Mouse (Mus musculus): ENCODE results near the gene Mrps34.
"Not testable (repeated sequence)": the region's sequence is repeated elsewhere in the genome, so short reads cannot be mapped to it uniquely, and the experiment has no call there.

Mrps34 gene

GRCm38 (mm10) chr17:24899153-24899552 is 4.2 kb downstream of the Mrps34 start:
- DNase-seq (ENCODE audit: low spot score in 2 of 2): peak in 1 of 2 experiments; percentile 59

- peak in 1 of 2 experiments; percentile 58 for DNase-seq (ENCODE audit: low spot score in 2 of 2)
Observed at GRCm38 (mm10) chr17:24900014-24900413, 5.1 kb downstream of the Mrps34 start.

- peak in 1 of 2 experiments; percentile 66 for DNase-seq (ENCODE audit: low spot score in 2 of 2)
Observed at GRCm38 (mm10) chr17:24902124-24902523, 7.2 kb downstream of the Mrps34 start.

- peak; percentile 78 to 86 for DNase-seq (ENCODE audit: low spot score in 2 of 2)
Observed at GRCm38 (mm10) chr17:24902671-24903474, 8.0 kb downstream of the Mrps34 start.

GRCm38 (mm10) chr17:24903767-24904166 is 8.9 kb downstream of the Mrps34 start:
- peak in 1 of 2 experiments; percentile 66 for DNase-seq (ENCODE audit: low spot score in 2 of 2)

- DNase-seq (ENCODE audit: low spot score in 2 of 2): no peak
Observed at GRCm38 (mm10) chr17:24907591-24907990, 12.7 kb downstream of the Mrps34 start.

GRCm38 (mm10) chr17:24913984-24914383 is 19.1 kb downstream of the Mrps34 start:
- no peak for DNase-seq (ENCODE audit: low spot score in 2 of 2)

GRCm38 (mm10) chr17:24923246-24923645 is 28.3 kb downstream of the Mrps34 start:
- DNase-seq (ENCODE audit: low spot score in 2 of 2): no peak

- no peak for DNase-seq (ENCODE audit: low spot score in 2 of 2)
Observed at GRCm38 (mm10) chr17:24929506-24929905, 34.6 kb downstream of the Mrps34 start.

- no peak for DNase-seq (ENCODE audit: low spot score in 2 of 2)
Observed at GRCm38 (mm10) chr17:24932431-24932830, 37.5 kb downstream of the Mrps34 start.

GRCm38 (mm10) chr17:24933163-24933562 is 38.2 kb downstream of the Mrps34 start:
- DNase-seq (ENCODE audit: low spot score in 2 of 2): no peak

GRCm38 (mm10) chr17:24934926-24935325 is 40.0 kb downstream of the Mrps34 start:
- no peak for DNase-seq (ENCODE audit: low spot score in 2 of 2)

GRCm38 (mm10) chr17:24935666-24936065 is 40.8 kb downstream of the Mrps34 start:
- no peak for DNase-seq (ENCODE audit: low spot score in 2 of 2)

GRCm38 (mm10) chr17:24936259-24937237 is 41.6 kb downstream of the Mrps34 start, which contains the start of gene Mapk8ip3:
Gene Mapk8ip3 (minus strand): TSS chr17:24936977.
- DNase-seq (ENCODE audit: low spot score in 2 of 2): peak; percentile 97 to 98

- DNase-seq (ENCODE audit: low spot score in 2 of 2): no peak
Observed at GRCm38 (mm10) chr17:24937266-24937665, 42.4 kb downstream of the Mrps34 start.

- DNase-seq (ENCODE audit: low spot score in 2 of 2): peak; percentile 52 to 69
Observed at GRCm38 (mm10) chr17:24942453-24942852, 47.5 kb downstream of the Mrps34 start.

GRCm38 (mm10) chr17:24943036-24943435 is 48.1 kb downstream of the Mrps34 start:
- DNase-seq (ENCODE audit: low spot score in 2 of 2): no peak

- not testable (repeated sequence) for DNase-seq (ENCODE audit: low spot score in 2 of 2)
Observed at GRCm38 (mm10) chr17:24943589-24943988, 48.7 kb downstream of the Mrps34 start.

All from spleen, postnatal 4 days (tissue).